Mouse (Mus musculus) embryonic facial prominence, embryonic 14.5 days (tissue): ENCODE data around the gene Gm31371. TPM values are rescaled to one million over a fixed set of nuclear protein-coding genes. Genes with fewer than 3 reads are reported as not detected.
"Not testable (repeated sequence)": the region's sequence is repeated elsewhere in the genome, so short reads cannot be mapped to it uniquely, and the experiment has no call there.

Experiments used
- ATAC-seq: fragments of 200-750 bp; cut with Nextera tagmentation; 2 replicates; pipeline ENCODE4 v1.8.0; 2017; ENCODE audit warnings: low read depth, moderate number of reproducible peaks, moderate TSS enrichment
- DNase-seq: peaks from one replicate; pipeline ENCODE4 v3.0.0-alpha.2; 2015; ENCODE audit warnings: low spot score
- H3K27ac ChIP-seq: fragments of 300-500 bp; sonication (generic); replicated peaks from 2 replicates; pipeline ENCODE4 v1.5.1; 2014; ENCODE audit warnings: low read depth, mild to moderate bottlenecking, low read length, moderate library complexity
- H3K27me3 ChIP-seq: fragments of 300-500 bp; sonication (generic); replicated peaks from 2 replicates; pipeline ENCODE4 v1.6.1; 2014; ENCODE audit warnings: low read length; ENCODE audit not compliant: control insufficient read depth, insufficient read depth
- H3K36me3 ChIP-seq: fragments of 300-500 bp; sonication (generic); 2 replicates; pipeline ENCODE4 v1.6.1; 2014; ENCODE audit warnings: low read length, mixed read lengths; ENCODE audit not compliant: control insufficient read depth, insufficient read depth
- H3K4me1 ChIP-seq: fragments of 300-500 bp; sonication (generic); 2 replicates; pipeline ENCODE4 v1.6.1; 2014; ENCODE audit warnings: antibody characterized with exemption, low read length; ENCODE audit not compliant: control insufficient read depth, insufficient read depth
- H3K4me2 ChIP-seq: fragments of 300-500 bp; sonication (generic); 2 replicates; pipeline ENCODE4 v1.6.1; 2014; ENCODE audit warnings: low read depth, mild to moderate bottlenecking, low read length, moderate library complexity, mixed read lengths
- H3K4me3 ChIP-seq: fragments of 300-500 bp; sonication (generic); 2 replicates; pipeline ENCODE4 v1.5.1; 2014; ENCODE audit warnings: low read depth, mild to moderate bottlenecking, low read length
- H3K9ac ChIP-seq: fragments of 300-500 bp; sonication (generic); 2 replicates; pipeline ENCODE4 v1.6.1; 2014; ENCODE audit warnings: low read depth, mild to moderate bottlenecking, low read length, moderate library complexity, mixed read lengths
- H3K9me3 ChIP-seq: fragments of 300-500 bp; sonication (generic); 2 replicates; pipeline ENCODE4 v1.6.1; 2016; ENCODE audit warnings: low read length; ENCODE audit not compliant: control insufficient read depth
- WGBS: fragments of 180-500 bp; shearing (Covaris S2); extraction: QIAGEN DNeasy Blood & Tissue Kit; methylation state at CpG from one replicate; pipeline ENCODE4 v1.1.7; 2014; 5-methylcytosine and 5-hydroxymethylcytosine counted together
- polyA plus RNA-seq: library from polyadenylated mRNA; unstranded; fragments of >200 nt; fragmentation: Nextera tagmentation; extraction: Ambion mirVana; gene quantifications from 2 replicates; pipeline ENCODE4 v1.2.1, GENCODE M21; 2014

Gene Gm31371
- polyA plus RNA-seq, 1 experiment from 2014 or later = not detected

DNA sequence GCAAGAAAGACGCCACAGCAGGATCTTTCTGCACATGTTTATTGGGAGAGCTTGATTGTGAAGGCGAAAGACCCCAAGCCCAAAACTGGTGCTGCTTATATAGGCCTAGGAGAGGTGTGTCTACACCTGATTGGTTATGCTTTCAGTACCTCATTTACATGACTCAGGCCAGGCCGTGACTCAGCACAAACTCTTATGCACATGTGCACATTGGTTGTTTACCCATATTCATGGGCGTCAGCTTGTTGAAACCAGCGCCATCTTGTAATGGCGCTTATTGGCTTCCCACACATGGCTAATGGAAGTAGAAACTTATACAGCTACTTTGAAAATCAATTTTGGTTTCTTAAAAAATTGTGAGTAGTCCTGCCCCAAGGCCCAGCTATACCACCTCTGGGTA is 72.0 kb downstream of the Gm31371 start:
- H3K4me3 ChIP-seq, H3K27ac ChIP-seq, H3K9ac ChIP-seq, H3K4me2 ChIP-seq, H3K36me3 ChIP-seq, H3K4me1 ChIP-seq, H3K27me3 ChIP-seq, DNase-seq, H3K9me3 ChIP-seq, ATAC-seq: not testable (repeated sequence)
- WGBS = 86% methylated on average over 6 of the region's 6 CpGs

Other genes with a start within 250 kb of the Gm31371 start
- not detected in 2 replicates for gene 4930467E23Rik, start 173.8 kb upstream of the Gm31371 start, polyA plus RNA-seq